In the genomic region with DNA sequence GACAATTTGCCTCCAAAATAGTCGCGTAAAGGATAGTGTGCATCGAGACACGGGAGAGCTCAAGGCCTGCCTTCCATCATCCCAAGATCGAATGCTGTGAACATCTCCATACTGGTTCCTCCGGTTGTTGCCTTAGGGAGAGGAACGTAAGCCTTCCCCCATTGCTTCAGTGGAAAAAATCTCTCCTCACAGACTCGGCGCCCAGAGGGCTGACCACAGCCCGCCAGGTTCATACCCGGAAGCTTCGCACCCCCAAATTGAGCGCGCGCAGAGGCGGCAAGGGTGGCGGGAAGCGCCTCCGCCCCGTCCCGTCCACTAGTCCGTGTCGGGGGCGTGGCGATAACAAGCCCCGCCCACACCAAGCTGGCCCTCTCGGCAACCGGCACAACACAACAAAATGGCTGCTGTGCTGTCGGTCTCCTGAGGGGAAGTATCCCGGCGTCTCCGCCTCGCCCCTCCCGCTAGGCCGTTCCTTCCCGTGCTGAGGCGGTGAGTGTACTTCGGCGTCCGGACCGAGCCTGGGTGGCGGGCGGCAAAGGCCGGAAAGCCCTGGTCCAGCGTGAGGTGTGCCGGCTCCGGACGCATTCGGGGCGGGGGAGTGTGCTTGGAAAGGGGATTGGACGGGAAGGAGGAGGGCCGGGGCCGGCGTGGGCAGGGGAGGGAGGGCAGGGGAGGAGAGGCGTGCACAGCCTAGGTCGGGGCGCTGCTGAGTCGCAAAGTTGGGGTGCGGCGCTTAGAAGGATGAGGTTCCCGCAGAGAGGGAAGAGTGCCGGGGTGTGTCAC, we compare ENCODE assay signal across 8 mouse cellular contexts. TPM values are rescaled to one million over a fixed set of nuclear protein-coding genes. Genes with fewer than 3 reads are reported as not detected.
DNase-seq lines count a peak whose midpoint lies in the region; ATAC-seq lines count a peak whose summit lies in the region.

A gene (plus strand): TSS at position 352 of the 783 bp plus-strand sequence.

- no peaks in the 10 kb centered on the region for H3K27me3 ChIP-seq in hindbrain, embryonic 15.5 days

- H3K4me1 ChIP-seq in hindbrain, embryonic 15.5 days (replicated peaks), result peaks cover 2% of the 10 kb centered on the region; the same call in 1 of the 2 replicates

- H3K27ac ChIP-seq in hindbrain, embryonic 15.5 days (replicated peaks), result peak within 1 kb of the TSS; percentile 87
- H3K27ac ChIP-seq in macrophage, result peak within 1 kb of the TSS; percentile 66

- peak; percentile 97 for ATAC-seq in hindbrain, embryonic 15.5 days (ENCODE audit: low FRiP score, low read depth)

- peak within 1 kb of the TSS; percentile 75 for H3K4me3 ChIP-seq in hindbrain, embryonic 15.5 days
- peak within 1 kb of the TSS; percentile 70 for H3K4me3 ChIP-seq in macrophage (ENCODE audit: inconsistent target)

- no peaks in the 10 kb centered on the region for H3K36me3 ChIP-seq in hindbrain, embryonic 15.5 days
- H3K36me3 ChIP-seq in macrophage (ENCODE audit: inconsistent target), result peaks cover 2% of the 10 kb centered on the region; the same call in 1 of the 2 replicates

- peak within 1 kb of the TSS; percentile 73 for H3K9ac ChIP-seq in hindbrain, embryonic 15.5 days

- peaks cover 24% of the 10 kb centered on the region for H3K79me2 ChIP-seq in macrophage (ENCODE audit: inconsistent target)

- peak within 1 kb of the TSS; percentile 69 for H3K4me2 ChIP-seq in hindbrain, embryonic 15.5 days

- no peaks in the 10 kb centered on the region for H3K9me3 ChIP-seq in hindbrain, embryonic 15.5 days

- peak; percentile 89 for DNase-seq in R1 (ENCODE audit: low read depth, low spot score)
- DNase-seq in cerebellum, postnatal 25 days, result peak; percentile 96 to 98
- DNase-seq in frontal cortex, postnatal 36 days (ENCODE audit: low spot score in 2 of 2), result peak; percentile 94
- peak; percentile 87 to 92 for DNase-seq in left cerebral cortex, adult 18-20 months (ENCODE audit: low spot score in 2 of 2)
- DNase-seq in right cerebral cortex, adult 18-20 months, result peak; percentile 92
- peak; percentile 83 for DNase-seq in urinary bladder, postnatal 10 days (ENCODE audit: low spot score)

- WGBS in hindbrain, embryonic 15.5 days, result under 1% methylated on average over 62 of the region's 62 CpGs
- under 1% methylated on average over 54 of the region's 62 CpGs for WGBS in macrophage (ENCODE audit: missing documents)

RNA-seq across cellular contexts. Expression of the gene that starts here (rescaled TPM):
- 9.3 and 12.1 TPM in 2 replicates for polyA plus RNA-seq in hindbrain, embryonic 15.5 days (2015; fragmentation: Nextera tagmentation; extraction: Ambion mirVana)
- 1 to 10 TPM; 6.8 to 8.2 TPM for total RNA-seq in left cerebral cortex, adult 18-20 months (2021)
- total RNA-seq in macrophage (2018; cell fraction: chromatin; rRNA removed), result 100 to 1,000 TPM; 110 to 463 (median 250) TPM
- total RNA-seq in macrophage (2018; cell fraction: cytosol; rRNA removed), result 10 to 100 TPM in 25 of 26 experiments, 1 to 10 TPM in 1; 9.0 to 34.7 (median 17.6) TPM
- total RNA-seq in macrophage (2018; cell fraction: nucleus; rRNA removed), result 100 to 1,000 TPM in 14 of 26 experiments, 10 to 100 TPM in 12; 56.2 to 184 (median 105) TPM
- 10.1 to 21.6 TPM (median 17.6 TPM) in 3 replicates for polyA plus RNA-seq in macrophage (2018)

Comparison
In these comparisons a context has a peak if more than half of its experiments do, and no peak if none do; other contexts are left out.
1. Peak in every context shown above with its lines: DNase-seq, ATAC-seq, H3K4me3 ChIP-seq and H3K27ac ChIP-seq.